Mouse (Mus musculus) cortical plate, adult 2 months (tissue): Measurements from ENCODE around the gene Camta1.

ENCODE experiments used
- CTCF ChIP-seq: fragments of 200-500 bp; IDR thresholded peaks from 2 replicates; pipeline ENCODE4 v1.5.1; 2011; ENCODE audit warnings: mild to moderate bottlenecking, control low read depth, low read length; ENCODE audit not compliant: insufficient read depth; ENCODE audit errors: extremely low read depth
- POLR2A ChIP-seq: fragments of 200-500 bp; IDR thresholded peaks from 2 replicates; pipeline ENCODE4 v1.6.1; 2011; ENCODE audit warnings: mild to moderate bottlenecking, low read length, control low read depth; ENCODE audit not compliant: insufficient read depth; ENCODE audit errors: extremely low read depth

DNA sequence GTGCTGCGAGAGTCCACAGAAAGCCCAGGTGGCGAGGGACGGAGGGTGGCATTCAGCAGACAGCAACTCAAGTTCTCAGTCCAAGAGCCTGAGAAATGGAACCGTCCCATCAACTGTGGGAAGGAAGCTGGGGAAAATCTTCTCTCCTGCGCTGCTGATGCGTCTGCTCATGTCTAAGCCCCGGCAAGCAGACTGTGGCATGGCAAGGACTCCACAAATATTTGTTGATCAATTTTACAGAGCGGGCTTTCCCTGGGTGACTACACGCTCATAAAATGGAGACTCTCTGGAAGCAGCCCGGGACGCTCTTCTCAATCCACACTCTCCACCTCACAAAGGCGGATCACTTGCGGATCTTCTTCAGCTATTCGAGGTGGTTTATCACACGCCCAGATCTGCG lies 446.3 kb downstream of the Camta1 start:
- TF ChIP-seq CTCF: no peak
- no peak for TF ChIP-seq POLR2A
